Mouse (Mus musculus) left cerebral cortex, postnatal 10 days (tissue): ENCODE data around the gene Ifi35. TPM values are rescaled to one million over a fixed set of nuclear protein-coding genes. Genes with fewer than 3 reads are reported as not detected.
"Not testable (repeated sequence)": the region's sequence is repeated elsewhere in the genome, so short reads cannot be mapped to it uniquely, and the experiment has no call there.

Experiments
- DNase-seq, 2 experiments: peaks; one replicate each; pipeline ENCODE4 v3.0.0; 2021 to 2022; ENCODE audit warnings: low spot score in 2 of 2, mixed read lengths in 1 of 2; ENCODE audit errors: extremely low spot score in 1 of 2
- intact Hi-C: fragments of 180-260 bp; cut with DNase I; formaldehyde crosslinking; loops from one replicate; pipeline ENCODE4 v1.15.1; 2025
- total RNA-seq, 2 experiments: library from RNA; stranded (reverse); gene quantifications; 2 replicates each; pipeline ENCODE4 v1.2.3; 2021

Gene Ifi35
- total RNA-seq, 2 experiments from 2014 or later, result 1.8 to 2.8 TPM

GRCm38 (mm10) chr11:101465101-101465868 lies 17.1 kb downstream of the Ifi35 start:
- peak in 1 of 2 experiments; percentile 83 for DNase-seq
- intact Hi-C loops, result loop anchor here (5.0 kb wide), 1 partner anchor 87 kb away; the partner anchor contains the start of genes Brca1 and Nbr1

DNA sequence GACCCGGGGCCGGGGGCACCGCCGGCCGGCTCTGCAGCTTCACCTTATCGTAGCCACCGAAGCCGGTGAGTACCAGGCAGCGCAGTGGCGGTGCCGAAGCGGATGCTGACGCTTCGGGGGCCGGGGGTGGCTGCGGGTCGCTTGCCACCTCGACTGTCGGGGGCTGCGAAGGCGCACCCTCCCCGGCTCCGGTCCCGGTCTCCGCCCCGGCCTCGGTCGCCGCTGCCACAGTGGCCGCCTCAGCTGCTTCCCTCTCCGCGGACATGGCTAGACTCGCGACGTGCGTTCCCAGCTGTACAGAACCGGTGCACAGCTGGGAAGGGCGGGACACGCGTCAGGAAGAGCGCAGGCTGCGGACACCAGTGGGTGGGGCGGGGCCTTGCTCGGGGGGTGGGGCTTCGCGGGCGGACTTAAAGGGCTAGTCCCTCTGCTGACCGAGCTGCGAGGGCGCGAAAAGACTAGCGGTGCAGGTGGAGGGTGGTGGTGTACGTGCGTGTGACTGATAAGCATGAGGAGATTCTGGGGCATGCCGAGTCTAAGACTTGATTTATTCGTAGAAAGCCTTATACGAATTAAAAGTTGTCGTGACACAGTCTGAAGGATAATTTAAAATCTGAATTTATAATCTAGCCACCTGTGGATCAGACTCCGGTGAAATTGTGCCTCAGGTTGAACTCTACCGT lies 17.8 kb downstream of the Ifi35 start, which contains the start of gene Vat1:
Vat1 (minus strand) TSS at position 362 of the 683 bp plus-strand sequence.
- intact Hi-C loops, result loop anchor here (5.0 kb wide), 1 partner anchor 86 kb away; the partner anchor contains the start of genes Brca1 and Nbr1
- peak in 1 of 2 experiments; percentile 87 for DNase-seq

- not testable (repeated sequence) for DNase-seq
- intact Hi-C loops, result loop anchor here (5.0 kb wide), 1 partner anchor 86 kb away; the partner anchor contains the start of genes Brca1 and Nbr1
Observed at GRCm38 (mm10) chr11:101466552-101466950, 18.3 kb downstream of the Ifi35 start.

GRCm38 (mm10) chr11:101467477-101468262 lies 19.5 kb downstream of the Ifi35 start:
- peak; percentile 75 to 80 for DNase-seq
- intact Hi-C loops, result loop anchor here (5.0 kb wide), 1 partner anchor 85 kb away; the partner anchor contains the start of genes Brca1 and Nbr1

- no peak for DNase-seq
- intact Hi-C loops, result loop anchor here (5.0 kb wide), 1 partner anchor 84 kb away; the partner anchor contains the start of genes Brca1 and Nbr1
Observed at GRCm38 (mm10) chr11:101468263-101468688, 20.1 kb downstream of the Ifi35 start.

- DNase-seq, result no peak
- intact Hi-C loops, result loop anchor here (5.0 kb wide), 1 partner anchor 84 kb away; the partner anchor contains the start of genes Brca1 and Nbr1
Observed at GRCm38 (mm10) chr11:101468731-101469130, 20.5 kb downstream of the Ifi35 start.

- intact Hi-C loops, result loop anchor here (5.0 kb wide), 1 partner anchor 83 kb away; the partner anchor contains the start of genes Brca1 and Nbr1
- DNase-seq, result no peak
Observed at GRCm38 (mm10) chr11:101469155-101469554, 20.9 kb downstream of the Ifi35 start.

- no peak for DNase-seq
- intact Hi-C loops, result loop anchor here (5.0 kb wide), 1 partner anchor 42 kb away; no protein-coding TSS in a partner anchor
Observed at GRCm38 (mm10) chr11:101470206-101470605, 22.0 kb downstream of the Ifi35 start.

DNA sequence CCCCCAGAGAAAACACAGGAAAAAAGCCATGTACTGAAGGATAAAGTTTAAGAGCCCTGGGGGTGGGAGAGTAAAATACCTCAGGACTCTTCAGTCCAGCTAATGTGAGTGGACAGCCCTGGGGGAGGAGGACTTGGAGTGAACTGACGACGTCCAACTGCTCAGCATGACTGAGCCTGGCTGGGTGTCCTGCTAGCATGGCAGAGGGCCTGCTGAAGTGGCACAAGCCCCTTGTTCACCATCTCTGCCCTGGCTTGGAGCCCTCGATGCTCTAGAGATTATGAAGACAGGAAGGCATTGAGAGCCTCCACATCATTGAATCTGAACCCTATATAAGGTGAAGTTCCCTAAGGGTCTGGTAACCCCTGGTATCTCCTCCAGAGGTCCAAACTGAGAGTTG lies 23.7 kb downstream of the Ifi35 start:
- intact Hi-C loops, result loop anchor here (5.0 kb wide), 1 partner anchor 40 kb away; no protein-coding TSS in a partner anchor
- no peak for DNase-seq

GRCm38 (mm10) chr11:101472336-101472735 lies 24.1 kb downstream of the Ifi35 start:
- intact Hi-C loops, result loop anchor here (5.0 kb wide), 1 partner anchor 40 kb away; no protein-coding TSS in a partner anchor
- DNase-seq, result peak; percentile 42 to 79

DNA sequence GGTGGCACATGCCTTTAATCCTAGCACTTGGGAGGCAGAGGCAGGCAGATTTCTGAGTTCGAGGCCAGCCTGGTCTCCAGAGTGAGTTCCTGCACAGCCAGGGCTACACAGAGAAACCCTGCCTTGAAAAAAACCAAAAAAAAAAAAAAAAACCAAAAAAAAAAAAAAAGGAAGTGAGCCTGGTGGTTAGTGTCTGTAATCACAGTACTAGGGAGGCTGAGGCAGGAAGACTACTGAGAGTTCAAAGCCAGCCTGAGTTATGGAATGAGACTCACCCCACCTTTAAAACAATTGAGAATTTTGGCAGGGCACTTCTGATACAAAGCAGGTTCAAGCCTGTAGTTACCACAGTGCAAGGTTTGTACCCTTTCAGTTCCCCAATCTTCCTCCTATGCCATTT lies 25.5 kb downstream of the Ifi35 start:
- intact Hi-C loops, result loop anchor here (5.0 kb wide), 1 partner anchor 39 kb away; no protein-coding TSS in a partner anchor
- DNase-seq, result not testable (repeated sequence)

GRCm38 (mm10) chr11:101474298-101474697 lies 26.1 kb downstream of the Ifi35 start:
- intact Hi-C loops, result loop anchor here (5.0 kb wide), 1 partner anchor 38 kb away; no protein-coding TSS in a partner anchor
- DNase-seq, result no peak

DNA sequence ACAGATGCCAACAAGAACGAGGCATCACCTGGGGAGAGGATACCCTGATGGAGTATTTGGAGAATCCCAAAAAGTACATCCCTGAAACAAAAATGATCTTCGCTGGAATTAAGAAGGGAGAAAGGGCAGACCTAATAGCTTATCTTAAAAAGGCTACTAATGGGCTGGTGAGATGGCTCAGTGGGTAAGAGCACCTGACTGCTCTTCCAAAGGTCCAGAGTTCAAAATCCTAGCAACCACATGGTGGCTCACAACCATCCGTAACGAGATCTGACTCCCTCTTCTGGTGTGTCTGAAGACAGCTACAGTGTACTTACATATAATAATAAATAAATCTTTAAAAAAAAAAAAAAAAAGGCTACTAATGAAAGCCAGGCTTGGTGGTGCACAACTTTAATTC lies 28.2 kb downstream of the Ifi35 start:
- intact Hi-C loops, DNase-seq: not testable (repeated sequence)

- DNase-seq, result no peak
Observed at GRCm38 (mm10) chr11:101477194-101477551, 29.0 kb downstream of the Ifi35 start.

GRCm38 (mm10) chr11:101477552-101478211 lies 29.5 kb downstream of the Ifi35 start:
- no peak for DNase-seq
- intact Hi-C loops, result no loop called here

More at GRCm38 (mm10) chr11:101477194-101477551, 29.0 kb downstream of the Ifi35 start:
- intact Hi-C loops, result no loop called here

- intact Hi-C loops, result no loop called here
- no peak for DNase-seq
Observed at GRCm38 (mm10) chr11:101479171-101479635, 31.0 kb downstream of the Ifi35 start.

- intact Hi-C loops, result no loop called here
- no peak for DNase-seq
Observed at GRCm38 (mm10) chr11:101480912-101481311, 32.7 kb downstream of the Ifi35 start.

DNA sequence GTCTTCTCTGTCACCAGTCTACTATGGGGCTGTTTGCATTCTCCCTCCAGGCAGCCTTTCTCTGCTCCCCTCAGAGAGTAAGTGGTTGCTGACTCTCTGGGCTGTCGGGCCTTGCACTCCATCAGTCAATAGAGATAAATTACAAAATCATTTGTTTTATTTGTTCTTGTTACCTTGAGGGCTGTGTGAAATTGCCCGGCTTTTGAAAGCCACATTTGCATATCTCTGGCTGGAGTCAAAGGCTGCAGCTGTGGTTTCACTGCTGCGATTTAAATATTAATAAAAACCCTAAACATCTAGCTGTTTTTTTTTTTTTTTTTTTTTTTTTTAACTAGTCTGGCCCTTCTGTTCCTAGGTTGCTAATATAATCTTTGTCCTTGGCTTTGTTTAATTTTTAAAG lies 35.6 kb downstream of the Ifi35 start:
- intact Hi-C loops, result no loop called here
- no peak for DNase-seq
